Mouse (Mus musculus): ENCODE results near the gene Pmel.

DNA sequence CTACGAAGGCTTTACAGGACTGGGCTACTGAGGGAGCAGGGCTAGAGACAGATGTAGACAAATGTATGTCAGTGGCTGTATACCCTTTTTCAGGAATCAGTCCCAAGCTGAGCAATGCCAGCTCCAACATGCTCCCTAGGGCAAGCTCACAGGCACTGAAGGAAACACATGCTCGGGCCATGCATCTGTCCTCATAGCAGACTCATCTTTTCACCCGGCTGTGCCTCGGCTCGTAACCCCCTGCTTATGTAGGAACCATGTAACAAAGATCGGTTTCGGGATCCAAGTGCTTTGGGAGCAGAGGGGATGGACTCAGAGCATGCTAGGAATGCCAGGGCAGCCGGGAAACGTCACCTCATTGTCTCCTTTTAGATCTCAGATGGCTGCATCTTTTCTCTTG, 44.5 kb upstream of the Pmel start:
- TF ChIP-seq EP300 (optimal IDR thresholded peaks at IDR 0.05) = no peak
- TF ChIP-seq CTCF (IDR thresholded peaks at IDR 0.05; ENCODE audit: low read depth) = no peak
